Mouse (Mus musculus) heart, embryonic 14.5 days (tissue): ENCODE results near the gene Fhod1. TPM values are rescaled to one million over a fixed set of nuclear protein-coding genes. Genes with fewer than 3 reads are reported as not detected.

ENCODE experiments used
- ATAC-seq: fragments of 200-750 bp; cut with Nextera tagmentation; 2 replicates; pipeline ENCODE4 v1.8.0; 2017; ENCODE audit warnings: low read depth, moderate TSS enrichment; ENCODE audit not compliant: insufficient number of reproducible peaks, insufficient read depth, low FRiP score
- H3K27ac ChIP-seq, 2 experiments: fragments of 200-500 bp in 1 of 2; fragments of 300-500 bp in 1 of 2; sonication (generic) in 1 of 2; replicated peaks in 1 of 2; 2 replicates each; pipeline ENCODE4 v1.5.1; 2012 to 2014; ENCODE audit warnings: low read depth in 2 of 2, low read length in 2 of 2, control low read depth in 1 of 2, mild to moderate bottlenecking in 1 of 2, mixed read lengths in 1 of 2; ENCODE audit not compliant: control insufficient read depth in 1 of 2, insufficient read depth in 1 of 2
- H3K27me3 ChIP-seq: fragments of 300-500 bp; sonication (generic); 2 replicates; pipeline ENCODE4 v1.6.1; 2014; ENCODE audit warnings: mild to moderate bottlenecking, low read length, control low read depth; ENCODE audit not compliant: control insufficient read depth, insufficient read depth
- H3K36me3 ChIP-seq: fragments of 300-500 bp; sonication (generic); 2 replicates; pipeline ENCODE4 v1.6.1; 2014; ENCODE audit warnings: mild to moderate bottlenecking, control low read depth, low read length, mixed read lengths; ENCODE audit not compliant: control insufficient read depth, insufficient read depth
- H3K4me1 ChIP-seq, 2 experiments: fragments of 200-500 bp in 1 of 2; fragments of 300-500 bp in 1 of 2; sonication (generic) in 1 of 2; 2 replicates each; pipeline ENCODE4 v1.6.1; 2012 to 2014; ENCODE audit warnings: low read length in 2 of 2, control low read depth in 1 of 2, mixed read lengths in 1 of 2; ENCODE audit not compliant: control insufficient read depth in 2 of 2, insufficient read depth in 2 of 2
- H3K4me2 ChIP-seq: fragments of 300-500 bp; sonication (generic); 2 replicates; pipeline ENCODE4 v1.6.1; 2014; ENCODE audit warnings: mild to moderate bottlenecking, low read length
- H3K4me3 ChIP-seq, 2 experiments: fragments of 200-500 bp in 1 of 2; fragments of 300-500 bp in 1 of 2; sonication (generic) in 1 of 2; 2 replicates each; pipeline ENCODE4 v1.5.1; 2012 to 2014; ENCODE audit warnings: low read length in 2 of 2, mild to moderate bottlenecking in 2 of 2, control low read depth in 1 of 2, low read depth in 1 of 2, moderate library complexity in 1 of 2; ENCODE audit not compliant: control insufficient read depth in 1 of 2, insufficient read depth in 1 of 2
- H3K9ac ChIP-seq: fragments of 300-500 bp; sonication (generic); 2 replicates; pipeline ENCODE4 v1.6.1; 2014; ENCODE audit warnings: mild to moderate bottlenecking, low read length
- H3K9me3 ChIP-seq: fragments of 300-500 bp; sonication (generic); 2 replicates; pipeline ENCODE4 v1.6.1; 2016; ENCODE audit warnings: low read length, control low read depth; ENCODE audit not compliant: control insufficient read depth
- WGBS: fragments of 180-500 bp; shearing (Covaris S2); extraction: QIAGEN DNeasy Blood & Tissue Kit; methylation state at CpG from one replicate; pipeline ENCODE4 v1.1.7; 2014; 5-methylcytosine and 5-hydroxymethylcytosine counted together
- polyA plus RNA-seq: library from polyadenylated mRNA; unstranded; fragments of >200 nt; fragmentation: Nextera tagmentation; extraction: Ambion mirVana; gene quantifications from 2 replicates; pipeline ENCODE4 v1.2.1, GENCODE M21; 2014

Gene Fhod1
- polyA plus RNA-seq, 1 experiment from 2014 or later, result 2.2 TPM

DNA sequence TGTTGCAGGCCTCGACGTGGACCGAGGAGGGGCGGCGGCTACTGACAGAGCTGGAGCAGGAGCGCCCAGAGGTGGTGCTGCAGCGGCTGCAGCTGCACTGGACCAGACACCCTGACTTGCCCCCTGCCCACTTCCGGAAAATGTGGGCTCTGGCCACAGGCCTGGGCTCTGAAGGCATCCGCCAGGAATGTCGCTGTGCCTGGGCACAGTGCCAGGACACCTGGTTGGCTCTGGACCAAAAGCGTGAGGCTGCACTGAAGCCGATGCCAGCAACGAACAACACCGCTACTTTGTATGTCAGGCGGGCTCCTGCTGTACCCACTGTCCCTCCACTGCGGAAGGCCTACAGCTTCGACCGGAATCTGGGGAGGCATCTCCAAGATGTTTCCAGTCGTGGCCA is 30.9 kb upstream of the Fhod1 start:
- no peaks in the 10 kb centered on the region for H3K36me3 ChIP-seq
- 23% methylated on average over 19 of the region's 19 CpGs for WGBS
- no peaks in the 10 kb centered on the region for H3K9me3 ChIP-seq
- 0 out of 2 replicates have a peak overlapping the region, but pooled peaks have one; percentile 12 for H3K9ac ChIP-seq
- peak overlapping the region; percentile 12 for H3K4me2 ChIP-seq
- no peak overlapping the region for H3K4me3 ChIP-seq
- peaks cover 20% of the 10 kb centered on the region for H3K27me3 ChIP-seq
- H3K27ac ChIP-seq, result no peak overlapping the region
- peaks cover 14 to 15% of the 10 kb centered on the region in 2 experiments for H3K4me1 ChIP-seq
- peak; percentile 64 for ATAC-seq

DNA sequence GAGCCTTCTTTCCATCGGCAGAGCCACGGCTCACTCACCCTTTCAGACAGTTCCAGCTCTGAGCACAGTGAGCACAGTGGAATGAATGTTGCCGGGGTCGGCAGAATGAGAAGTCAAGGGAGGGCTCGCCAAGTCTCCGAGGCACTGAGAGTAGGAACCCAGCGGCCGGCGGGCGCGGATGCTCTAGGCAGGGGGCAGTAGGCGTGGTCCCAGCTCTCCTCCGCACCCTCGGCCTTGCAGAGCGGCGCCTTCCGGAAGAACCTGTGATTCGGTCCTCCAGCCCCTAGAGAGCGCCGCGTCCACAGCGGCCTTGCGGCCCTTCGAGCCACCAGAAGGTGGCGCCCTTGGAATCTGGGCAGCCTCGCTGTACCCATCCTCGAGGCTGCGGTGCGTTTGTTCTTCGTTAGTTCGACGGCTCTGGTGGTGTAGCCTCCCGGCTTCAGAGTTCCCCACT is 26.8 kb upstream of the Fhod1 start:
- WGBS, result 25% methylated on average over 33 of the region's 33 CpGs
- Histone ChIP-seq H3K36me3 (no peaks in the 10 kb centered on the region), H3K27ac (no peak overlapping the region), H3K9me3 (no peaks in the 10 kb centered on the region), H3K27me3 (peaks cover 21% of the 10 kb centered on the region), H3K4me1 (peaks cover 14 to 18% of the 10 kb centered on the region in 2 experiments), H3K9ac (no peak overlapping the region), H3K4me2 (peak overlapping the region; percentile 62), H3K4me3 (peak overlapping the region in 1 of 2 experiments; percentile 16; a peak in 3 of 4 replicates)
- 0 out of 2 replicates have a peak, but pooled peaks have one; percentile 29 for ATAC-seq

DNA sequence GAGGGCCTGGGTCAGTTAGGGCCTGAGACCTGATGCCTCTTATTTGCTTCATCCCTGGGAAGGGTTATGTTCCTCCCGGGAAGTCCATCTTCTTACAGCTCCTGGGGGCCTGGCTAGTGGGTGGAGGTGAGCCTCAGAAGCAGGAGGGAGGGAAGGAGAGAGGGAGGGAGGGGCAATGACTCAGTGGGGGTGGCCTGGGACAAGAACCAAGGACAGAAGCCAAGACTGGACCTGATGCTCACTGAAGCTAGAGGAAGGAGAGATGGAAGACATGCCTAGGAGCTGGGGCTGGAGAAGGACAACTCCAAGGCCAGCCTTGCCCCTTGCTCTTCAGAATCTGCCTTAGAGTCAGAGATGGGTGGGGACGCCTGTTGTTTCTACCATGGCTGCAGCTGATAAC is 25.3 kb upstream of the Fhod1 start, which contains the start of gene Plekhg4:
Gene Plekhg4 (plus strand): TSS at position 243 of the 400 bp plus-strand sequence.
- Histone ChIP-seq H3K27me3 (peaks cover 21% of the 10 kb centered on the region), H3K36me3 (no peaks in the 10 kb centered on the region), H3K27ac (no peak within 1 kb of the TSS), H3K4me2 (no peak within 1 kb of the TSS), H3K9ac (no peak within 1 kb of the TSS), H3K4me1 (peaks cover 2 to 10% of the 10 kb centered on the region in 2 experiments; a peak in 2 of 4 replicates), H3K4me3 (no peak within 1 kb of the TSS), H3K9me3 (no peaks in the 10 kb centered on the region)
- WGBS, result 34% methylated on average over 2 of the region's 2 CpGs
- ATAC-seq, result no peak

DNA sequence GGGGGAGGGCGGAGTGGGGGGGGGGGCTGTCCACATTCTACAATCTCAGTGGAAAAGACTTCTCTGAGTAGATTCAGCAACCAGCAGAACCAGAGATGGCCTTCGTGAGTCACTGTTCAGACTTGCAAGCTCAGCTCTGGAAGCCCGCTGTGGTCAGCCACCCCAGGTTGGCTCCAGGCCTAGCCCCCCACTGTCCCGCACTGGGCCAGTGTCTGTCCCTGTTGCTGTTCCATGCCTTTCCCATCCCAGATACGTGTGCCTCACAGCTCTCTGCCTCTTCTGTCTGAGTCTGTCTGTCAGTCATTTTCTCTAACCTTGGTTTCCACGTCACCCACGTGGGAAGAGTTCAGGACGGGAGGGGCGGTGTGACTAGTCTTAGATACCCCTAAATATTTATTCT is 24.7 kb upstream of the Fhod1 start:
- peaks cover 21% of the 10 kb centered on the region for H3K27me3 ChIP-seq
- no peak overlapping the region for H3K27ac ChIP-seq
- H3K4me1 ChIP-seq, result peaks cover 0 to 10% of the 10 kb centered on the region in 2 experiments; a peak in 2 of 4 replicates
- no peaks in the 10 kb centered on the region for H3K36me3 ChIP-seq
- ATAC-seq, result no peak
- no peak overlapping the region for H3K9ac ChIP-seq
- no peaks in the 10 kb centered on the region for H3K9me3 ChIP-seq
- WGBS, result 69% methylated on average over 9 of the region's 9 CpGs
- no peak overlapping the region for H3K4me3 ChIP-seq
- no peak overlapping the region for H3K4me2 ChIP-seq

DNA sequence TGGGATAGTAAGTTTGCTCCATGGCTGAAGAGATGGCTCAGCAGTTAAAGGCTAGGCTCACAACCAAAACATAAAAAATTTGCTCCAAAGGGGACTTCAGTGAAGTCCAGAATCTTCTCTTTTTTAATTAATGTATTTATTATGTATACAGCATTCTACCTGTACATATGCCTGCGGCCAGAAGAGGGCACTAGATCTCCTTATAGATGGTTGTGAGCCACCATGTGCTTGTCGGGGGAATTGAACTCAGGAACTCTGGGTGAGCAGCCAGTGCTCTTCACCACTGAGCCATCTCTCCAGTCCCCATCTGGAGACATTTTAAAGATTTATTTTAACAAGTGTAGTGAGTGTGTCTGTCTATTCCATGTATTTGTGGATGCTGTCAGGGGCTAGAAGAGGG is 19.4 kb upstream of the Fhod1 start:
- H3K4me3 ChIP-seq, result no peak overlapping the region
- H3K4me2 ChIP-seq, result no peak overlapping the region
- no peaks in the 10 kb centered on the region for H3K9me3 ChIP-seq
- no peak overlapping the region for H3K27ac ChIP-seq
- no peak overlapping the region for H3K9ac ChIP-seq
- H3K4me1 ChIP-seq, result peaks cover 0 to 8% of the 10 kb centered on the region in 2 experiments; a peak in 2 of 4 replicates
- H3K36me3 ChIP-seq, result no peaks in the 10 kb centered on the region
- 65% methylated on average over 2 of the region's 2 CpGs for WGBS
- H3K27me3 ChIP-seq, result no peaks in the 10 kb centered on the region
- no peak for ATAC-seq

DNA sequence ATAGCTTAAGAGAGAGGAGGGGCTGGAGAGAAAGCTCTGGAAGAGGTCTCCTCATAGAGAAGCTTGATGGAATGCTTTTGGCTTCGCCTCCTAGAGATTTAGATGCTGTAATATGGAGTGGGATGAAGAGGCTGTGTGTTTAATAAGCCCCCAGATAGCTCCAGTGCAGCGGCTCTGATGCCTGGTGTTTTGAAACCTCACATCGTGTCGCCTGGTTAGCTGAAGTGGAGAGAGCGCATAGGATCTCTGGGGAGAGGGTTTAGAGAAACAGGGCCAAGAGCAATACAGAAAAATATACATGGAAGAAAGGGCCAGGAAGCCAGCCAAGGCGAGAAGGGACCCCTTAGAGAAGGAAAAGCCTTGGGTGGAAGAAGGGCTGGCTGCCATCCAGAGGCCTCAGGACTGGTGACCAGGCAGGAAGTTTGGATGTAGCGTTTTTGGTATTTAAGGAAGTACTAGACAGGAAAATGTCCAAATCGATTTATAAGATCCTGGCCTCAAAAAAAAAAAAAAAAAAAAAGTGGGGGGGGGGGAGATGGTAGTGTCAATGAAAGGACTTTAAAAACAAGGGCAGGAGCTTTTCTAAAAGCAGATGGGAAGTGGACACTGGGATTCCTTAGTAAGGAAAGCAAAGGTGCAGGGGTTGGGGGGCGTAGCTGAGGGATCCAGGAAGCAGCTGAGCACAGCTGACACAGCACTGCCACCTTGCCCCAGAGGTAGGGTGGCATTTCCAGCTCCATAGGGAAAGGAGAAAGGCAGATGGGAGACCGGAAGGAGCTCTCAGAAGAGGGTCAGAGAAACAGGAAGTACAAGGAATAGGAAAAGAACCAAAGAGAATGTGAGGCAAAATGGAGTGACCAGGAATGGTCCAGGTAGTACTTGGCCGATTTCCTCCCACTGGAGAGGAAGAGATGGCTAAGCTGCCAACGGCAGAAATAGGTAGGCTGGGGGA is 14.3 kb upstream of the Fhod1 start:
- H3K27ac ChIP-seq, result peak overlapping the region; percentile 29 to 54
- H3K4me1 ChIP-seq, result peaks cover 3 to 4% of the 10 kb centered on the region in 2 experiments; a peak in 3 of 4 replicates
- no peaks in the 10 kb centered on the region for H3K9me3 ChIP-seq
- WGBS, result 59% methylated on average over 12 of the region's 12 CpGs
- no peak overlapping the region for H3K4me3 ChIP-seq
- H3K9ac ChIP-seq, result no peak overlapping the region
- no peak overlapping the region for H3K4me2 ChIP-seq
- H3K27me3 ChIP-seq, result no peaks in the 10 kb centered on the region
- no peaks in the 10 kb centered on the region for H3K36me3 ChIP-seq
- no peak for ATAC-seq

DNA sequence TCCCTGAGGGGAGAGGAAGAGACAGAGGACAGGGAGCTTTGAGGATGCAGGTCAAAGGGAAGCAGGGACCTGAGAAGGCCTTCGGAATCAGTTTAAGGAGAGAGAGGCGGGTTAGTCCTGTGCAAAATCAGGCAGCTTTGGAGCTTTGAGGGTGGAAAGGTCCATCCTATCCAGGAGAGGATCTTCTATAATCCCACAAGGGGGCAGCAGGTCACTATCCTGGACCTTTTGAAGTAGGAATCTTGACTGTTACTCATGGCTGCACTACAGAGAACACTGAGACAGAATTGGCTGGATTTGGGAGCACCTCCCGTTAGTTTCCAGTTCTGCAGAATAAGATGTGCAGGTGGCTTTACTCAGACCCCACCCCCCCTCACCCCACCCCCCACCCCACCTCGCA is 11.9 kb upstream of the Fhod1 start:
- 37% methylated on average over 4 of the region's 4 CpGs for WGBS
- ATAC-seq, result no peak
- no peaks in the 10 kb centered on the region for H3K36me3 ChIP-seq

More for the DNA sequence above, 11.9 kb upstream of the Fhod1 start:
- H3K4me2 ChIP-seq, result no peak overlapping the region
- no peaks in the 10 kb centered on the region for H3K9me3 ChIP-seq
- H3K27me3 ChIP-seq, result no peaks in the 10 kb centered on the region
- no peak overlapping the region for H3K9ac ChIP-seq
- H3K27ac ChIP-seq, result no peak overlapping the region
- H3K4me1 ChIP-seq, result peaks cover 3 to 6% of the 10 kb centered on the region in 2 experiments; a peak in 3 of 4 replicates
- no peak overlapping the region for H3K4me3 ChIP-seq
